ENCODE assay signal across 8 mouse cellular contexts in genomic region chr4:133281951-133282481, GRCm38 (mm10). TPM values are rescaled to one million over a fixed set of nuclear protein-coding genes. Genes with fewer than 3 reads are reported as not detected.
A peak's percentile ranks its signal among the peaks of the same experiment; 100 is the strongest.
DNase-seq lines count a peak whose midpoint lies in the region; ATAC-seq lines count a peak whose summit lies in the region.

No protein-coding gene starts in this region.

- WGBS in heart, embryonic 13.5 days: 24% methylated on average over 5 of the region's 5 CpGs
- WGBS in forebrain, embryonic 11.5 days: 36% methylated on average over 5 of the region's 5 CpGs
- 20% methylated on average over 5 of the region's 5 CpGs for WGBS in midbrain, embryonic 11.5 days

- peak overlapping the region; percentile 18 for H3K4me2 ChIP-seq in heart, embryonic 13.5 days
- no peak overlapping the region for H3K4me2 ChIP-seq in forebrain, embryonic 11.5 days (ENCODE audit: low read depth, low read length, severe bottlenecking)
- H3K4me2 ChIP-seq in midbrain, embryonic 11.5 days: no peak overlapping the region

- H3K36me3 ChIP-seq in heart, embryonic 13.5 days: no peaks in the 10 kb centered on the region
- H3K36me3 ChIP-seq in forebrain, embryonic 11.5 days (ENCODE audit: control insufficient read depth, insufficient read depth, low read length): no peaks in the 10 kb centered on the region
- H3K36me3 ChIP-seq in midbrain, embryonic 11.5 days (ENCODE audit: control insufficient read depth, insufficient read depth, low read length): no peaks in the 10 kb centered on the region

- no peak for ATAC-seq in heart, embryonic 13.5 days (ENCODE audit: extremely low read depth, insufficient number of reproducible peaks, low FRiP score, low TSS enrichment)
- no peak for ATAC-seq in forebrain, embryonic 11.5 days (replicated peaks; ENCODE audit: low FRiP score)
- 0 out of 2 replicates have a peak, but pooled peaks have one; percentile 17 for ATAC-seq in midbrain, embryonic 11.5 days (ENCODE audit: low FRiP score)

- peak overlapping the region; percentile 45 for H3K9ac ChIP-seq in heart, embryonic 13.5 days
- 0 out of 2 replicates have a peak overlapping the region, but pooled peaks have one; percentile 12 for H3K9ac ChIP-seq in forebrain, embryonic 11.5 days (ENCODE audit: low read length)
- peak overlapping the region; percentile 27; the same call in 1 of the 2 replicates for H3K9ac ChIP-seq in midbrain, embryonic 11.5 days (ENCODE audit: low read length)

- peaks cover 49% of the 10 kb centered on the region for H3K4me1 ChIP-seq in heart, embryonic 13.5 days
- H3K4me1 ChIP-seq in forebrain, embryonic 11.5 days (replicated peaks; ENCODE audit: control insufficient read depth, insufficient read depth, low read length): peaks cover 4% of the 10 kb centered on the region; the same call in 1 of the 2 replicates
- peaks cover 15% of the 10 kb centered on the region for H3K4me1 ChIP-seq in midbrain, embryonic 11.5 days (ENCODE audit: control insufficient read depth, insufficient read depth, low read length)

- no peak for DNase-seq in heart, adult 11 months
- DNase-seq in NIH3T3 (ENCODE audit: low read depth): peak; percentile 81
- no peak for DNase-seq in forebrain, embryonic 11.5 days (ENCODE audit: low spot score)
- DNase-seq in midbrain, embryonic 11.5 days (ENCODE audit: low spot score, missing footprints): no peak
- DNase-seq in layer of hippocampus, adult 18-20 months (ENCODE audit: low spot score in 2 of 2): no peak
- no peak for DNase-seq in natural killer cell, adult 2 months (ENCODE audit: low spot score in 2 of 2)
- DNase-seq in gastrocnemius, adult 8-10 months (ENCODE audit: low spot score in 2 of 2): no peak

- H3K4me3 ChIP-seq in heart, embryonic 13.5 days: no peak overlapping the region
- no peak overlapping the region for H3K4me3 ChIP-seq in forebrain, embryonic 11.5 days (ENCODE audit: low read depth, low read length)
- no peak overlapping the region for H3K4me3 ChIP-seq in midbrain, embryonic 11.5 days (ENCODE audit: low read depth, low read length)

- no peaks in the 10 kb centered on the region for H3K9me3 ChIP-seq in heart, embryonic 13.5 days
- H3K9me3 ChIP-seq in forebrain, embryonic 11.5 days (ENCODE audit: control insufficient read depth, low read length): no peaks in the 10 kb centered on the region
- H3K9me3 ChIP-seq in midbrain, embryonic 11.5 days (ENCODE audit: control insufficient read depth, low read length): no peaks in the 10 kb centered on the region

- no peaks in the 10 kb centered on the region for H3K27me3 ChIP-seq in heart, embryonic 13.5 days (replicated peaks)
- no peaks in the 10 kb centered on the region for H3K27me3 ChIP-seq in forebrain, embryonic 11.5 days (ENCODE audit: control insufficient read depth, insufficient read depth, low read length)
- no peaks in the 10 kb centered on the region for H3K27me3 ChIP-seq in midbrain, embryonic 11.5 days (ENCODE audit: control insufficient read depth, insufficient read depth, low read length)

- H3K27ac ChIP-seq in heart, embryonic 13.5 days (replicated peaks): peak overlapping the region; percentile 71
- H3K27ac ChIP-seq in forebrain, embryonic 11.5 days (ENCODE audit: low read depth, low read length): peak overlapping the region; percentile 59; the same call in 1 of the 2 replicates
- peak overlapping the region; percentile 48; the same call in 1 of the 2 replicates for H3K27ac ChIP-seq in midbrain, embryonic 11.5 days (ENCODE audit: low read depth, low read length)

RNA-seq across cellular contexts. Expression of gene Tmem222, which starts 4.4 kb away (rescaled TPM):
- 57.1 and 60.2 TPM in 2 replicates for polyA plus RNA-seq in heart, embryonic 13.5 days (2015; fragmentation: Nextera tagmentation; extraction: Ambion mirVana)
- 80.6 and 90.9 TPM in 2 replicates for polyA plus RNA-seq in forebrain, embryonic 11.5 days (2014; fragmentation: Nextera tagmentation; extraction: Ambion mirVana)
- polyA plus RNA-seq in midbrain, embryonic 11.5 days (2014; fragmentation: Nextera tagmentation; extraction: Ambion mirVana): 71.2 and 82.0 TPM in 2 replicates
- 10 to 100 TPM; 92.1 to 96.1 TPM for total RNA-seq in layer of hippocampus, adult 18-20 months (2021)
- total RNA-seq in gastrocnemius, adult 8-10 months (2022): 10 to 100 TPM; 24.5 to 27.8 (median 26.2) TPM

RNA-seq across cellular contexts. Expression of gene Sytl1, which starts 19.1 kb away (rescaled TPM):
- 0.32 and 0.78 TPM in 2 replicates for polyA plus RNA-seq in heart, embryonic 13.5 days (2015; fragmentation: Nextera tagmentation; extraction: Ambion mirVana)
- polyA plus RNA-seq in forebrain, embryonic 11.5 days (2014; fragmentation: Nextera tagmentation; extraction: Ambion mirVana): 1.5 and 2.8 TPM in 2 replicates
- polyA plus RNA-seq in midbrain, embryonic 11.5 days (2014; fragmentation: Nextera tagmentation; extraction: Ambion mirVana): 0.37 and 0.83 TPM in 2 replicates
- 1 to 10 TPM in 1 of 2 experiments, under 1 TPM in 1; 0.68 to 1.6 TPM for total RNA-seq in layer of hippocampus, adult 18-20 months (2021)
- under 1 TPM in 1 of 4 experiments, not detected in 3; 0.12 TPM for total RNA-seq in gastrocnemius, adult 8-10 months (2022)

RNA-seq across cellular contexts. Expression of gene Map3k6, which starts 41.4 kb away (rescaled TPM):
- polyA plus RNA-seq in heart, embryonic 13.5 days (2015; fragmentation: Nextera tagmentation; extraction: Ambion mirVana): 2.3 and 2.6 TPM in 2 replicates
- 1.2 and 3.0 TPM in 2 replicates for polyA plus RNA-seq in forebrain, embryonic 11.5 days (2014; fragmentation: Nextera tagmentation; extraction: Ambion mirVana)
- polyA plus RNA-seq in midbrain, embryonic 11.5 days (2014; fragmentation: Nextera tagmentation; extraction: Ambion mirVana): 1.3 and 2.0 TPM in 2 replicates
- 1 to 10 TPM; 5.6 to 6.9 TPM for total RNA-seq in layer of hippocampus, adult 18-20 months (2021)
- 1 to 10 TPM; 2.5 to 7.8 (median 4.8) TPM for total RNA-seq in gastrocnemius, adult 8-10 months (2022)
